Mouse (Mus musculus) erythroblast, embryonic 14.5 days (primary cell): ENCODE results near the gene Zfp763. TPM values are rescaled to one million over a fixed set of nuclear protein-coding genes. Genes with fewer than 3 reads are reported as not detected.

Experiments used
- H3K27me3 ChIP-seq: 2 replicates; pipeline ENCODE4 v1.6.1; 2012; ENCODE audit warnings: inconsistent platforms; ENCODE audit not compliant: control insufficient read depth
- H3K36me3 ChIP-seq: 2 replicates; pipeline ENCODE4 v1.6.1; 2012; ENCODE audit warnings: mild to moderate bottlenecking, inconsistent platforms; ENCODE audit not compliant: control insufficient read depth
- H3K4me1 ChIP-seq: 2 replicates; pipeline ENCODE4 v1.6.1; 2012; ENCODE audit warnings: inconsistent platforms; ENCODE audit not compliant: control insufficient read depth
- H3K4me3 ChIP-seq: replicated peaks from 2 replicates; pipeline ENCODE3; 2012; ENCODE audit warnings: moderate library complexity, mild to moderate bottlenecking, inconsistent platforms
- H3K9me3 ChIP-seq: 2 replicates; pipeline ENCODE4 v1.6.1; 2012; ENCODE audit warnings: low read length, inconsistent platforms, mixed read lengths; ENCODE audit not compliant: control insufficient read depth
- GATA1 ChIP-seq: IDR thresholded peaks from 2 replicates; pipeline ENCODE4 v1.6.1; 2012; ENCODE audit warnings: low read length, inconsistent platforms, mixed read lengths
- TAL1 ChIP-seq: IDR thresholded peaks from 3 replicates; pipeline ENCODE4 v1.6.1; 2012; ENCODE audit warnings: low read length, inconsistent platforms, mixed read lengths
- polyA plus RNA-seq: library from polyadenylated mRNA; stranded (reverse); fragments of >175 nt; gene quantifications from 2 replicates; pipeline ENCODE4 v1.2.3, GENCODE M21; 2012

The Zfp763 gene
- polyA plus RNA-seq, 1 experiment, result not detected

DNA sequence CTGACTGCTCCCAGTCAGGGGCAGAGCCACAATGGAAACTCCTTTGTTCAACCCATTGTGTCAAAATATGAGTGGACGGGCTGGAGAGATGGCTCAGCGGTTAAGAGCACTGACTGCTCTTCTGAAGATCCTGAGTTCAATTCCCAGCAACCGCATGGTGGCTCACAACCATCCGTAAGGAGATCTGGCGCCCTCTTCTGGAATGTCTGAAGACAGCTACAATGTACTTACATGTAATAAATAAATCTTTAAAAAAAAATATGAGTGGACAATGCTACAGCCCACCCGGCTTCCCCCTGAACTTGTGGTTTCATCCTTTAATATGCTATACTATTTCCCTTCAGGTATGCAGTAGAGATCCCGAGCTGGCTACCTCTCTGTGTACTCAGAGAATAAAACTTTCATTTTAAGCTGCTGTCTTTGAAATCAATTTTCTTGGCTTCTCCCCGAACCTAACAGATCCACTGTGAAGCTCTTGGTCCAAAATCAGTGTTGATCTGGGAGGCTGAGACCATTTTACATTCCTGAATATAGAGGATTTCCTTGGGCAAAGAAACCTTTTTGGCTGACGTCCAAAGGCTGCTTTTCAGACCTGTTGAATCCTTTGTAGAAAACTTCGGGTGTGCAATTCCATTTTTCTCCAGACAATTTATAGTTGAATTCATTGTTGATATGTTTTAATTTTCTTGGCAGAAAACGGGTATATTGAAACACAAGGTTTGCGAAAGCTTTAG is 41.1 kb downstream of the Zfp763 start:
- Histone ChIP-seq H3K4me1 (peaks cover 16% of the 10 kb centered on the region), H3K36me3 (no peaks in the 10 kb centered on the region; the same call in 1 of the 2 replicates), H3K4me3 (peak overlapping the region; percentile 96), H3K9me3 (no peaks in the 10 kb centered on the region), H3K27me3 (no peaks in the 10 kb centered on the region)
- no peak for TF ChIP-seq GATA1
- TF ChIP-seq TAL1, result no peak

DNA sequence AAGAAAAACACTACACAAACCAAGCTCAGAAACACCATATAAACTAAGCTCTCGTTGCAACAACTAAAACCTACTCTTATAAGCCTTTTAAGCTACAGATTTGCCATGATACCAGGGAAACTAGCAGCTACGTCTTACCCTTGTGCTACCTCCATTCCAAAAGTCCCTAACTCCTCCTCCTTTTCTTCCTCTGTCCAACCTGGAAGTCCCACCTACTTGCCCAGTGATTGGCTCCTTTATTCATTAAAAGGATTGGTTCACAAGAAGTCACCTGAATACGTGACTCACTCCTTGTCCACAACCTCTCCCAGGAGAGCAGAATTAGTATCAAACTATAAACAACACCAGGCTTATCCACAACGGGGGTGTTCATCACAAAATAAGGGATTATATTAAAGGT is 46.9 kb downstream of the Zfp763 start:
- Histone ChIP-seq H3K4me1 (no peaks in the 10 kb centered on the region), H3K27me3 (no peaks in the 10 kb centered on the region), H3K9me3 (no peaks in the 10 kb centered on the region; the same call in 1 of the 2 replicates), H3K36me3 (peaks cover 4% of the 10 kb centered on the region), H3K4me3 (no peak overlapping the region)
- no peak for TF ChIP-seq TAL1
- TF ChIP-seq GATA1, result no peak

DNA sequence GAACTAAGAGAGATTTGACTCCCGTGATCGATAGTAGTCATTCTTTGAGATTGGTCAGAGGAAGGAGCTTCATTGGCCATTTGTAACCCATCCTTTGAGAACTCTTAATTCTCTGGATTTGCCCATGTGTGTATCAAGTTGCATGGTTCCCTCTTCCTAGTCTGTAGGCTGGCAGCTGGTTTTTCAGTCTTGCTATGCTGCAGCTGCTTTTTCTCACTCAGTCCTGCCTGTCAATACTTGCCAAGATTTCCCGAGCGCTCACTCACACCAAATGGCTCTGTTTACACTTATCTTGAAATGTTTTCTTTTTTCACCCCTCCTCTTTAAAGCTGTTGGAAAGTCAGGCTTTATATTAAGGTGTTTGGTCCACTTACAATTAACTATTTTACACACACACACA is 51.8 kb downstream of the Zfp763 start:
- no peak overlapping the region for H3K4me3 ChIP-seq
- no peaks in the 10 kb centered on the region for H3K4me1 ChIP-seq
- TF ChIP-seq TAL1 (no peak), GATA1 (no peak)
- peaks cover 10% of the 10 kb centered on the region for H3K9me3 ChIP-seq
- no peaks in the 10 kb centered on the region for H3K27me3 ChIP-seq
- H3K36me3 ChIP-seq, result peaks cover 32% of the 10 kb centered on the region

Other genes starting within 250 kb of the Zfp763 start
- gene Zfp871, start 245.1 kb downstream of the Zfp763 start, polyA plus RNA-seq, result 0.02 and 0.04 TPM in 2 replicates
- gene Zfp811, start 223.5 kb downstream of the Zfp763 start, polyA plus RNA-seq, result not detected in 2 replicates
- gene Zfp799, start 203.1 kb downstream of the Zfp763 start, polyA plus RNA-seq, result not detected in 2 replicates
- gene Zfp870, start 141.8 kb downstream of the Zfp763 start, polyA plus RNA-seq, result 0.01 TPM in 1 of 2 replicates, not detected in the other
- not detected in 2 replicates for gene Cyp4f14, start 116.1 kb downstream of the Zfp763 start, polyA plus RNA-seq
- gene Cyp4f13, start 86.0 kb downstream of the Zfp763 start, polyA plus RNA-seq, result 0.19 and 0.49 TPM in 2 replicates
- 0.02 and 0.04 TPM in 2 replicates for gene Zfp472, start 67.6 kb downstream of the Zfp763 start, polyA plus RNA-seq
- 0.02 and 0.03 TPM in 2 replicates for gene Zfp952, start 40.3 kb downstream of the Zfp763 start, polyA plus RNA-seq
- gene 4921501E09Rik, start 34.7 kb upstream of the Zfp763 start, polyA plus RNA-seq, result not detected in 2 replicates
- not detected in 2 replicates for gene Zfp563, start 55.9 kb upstream of the Zfp763 start, polyA plus RNA-seq
- gene Morc2b, start 106.3 kb upstream of the Zfp763 start, polyA plus RNA-seq, result not detected in 2 replicates
- not detected in 2 replicates for gene Olfr55, start 135.0 kb upstream of the Zfp763 start, polyA plus RNA-seq
- gene Olfr239, start 157.9 kb upstream of the Zfp763 start, polyA plus RNA-seq, result not detected in 2 replicates
- gene Olfr1564, start 188.3 kb upstream of the Zfp763 start, polyA plus RNA-seq, result not detected in 2 replicates
- 0.02 TPM in 1 of 2 replicates, not detected in the other for gene Zfp955a, start 221.7 kb upstream of the Zfp763 start, polyA plus RNA-seq
- gene Olfr63, start 231.3 kb upstream of the Zfp763 start, polyA plus RNA-seq, result not detected in 2 replicates